Comparison of ENCODE assay signal across 19 mouse cellular contexts in the genomic region with DNA sequence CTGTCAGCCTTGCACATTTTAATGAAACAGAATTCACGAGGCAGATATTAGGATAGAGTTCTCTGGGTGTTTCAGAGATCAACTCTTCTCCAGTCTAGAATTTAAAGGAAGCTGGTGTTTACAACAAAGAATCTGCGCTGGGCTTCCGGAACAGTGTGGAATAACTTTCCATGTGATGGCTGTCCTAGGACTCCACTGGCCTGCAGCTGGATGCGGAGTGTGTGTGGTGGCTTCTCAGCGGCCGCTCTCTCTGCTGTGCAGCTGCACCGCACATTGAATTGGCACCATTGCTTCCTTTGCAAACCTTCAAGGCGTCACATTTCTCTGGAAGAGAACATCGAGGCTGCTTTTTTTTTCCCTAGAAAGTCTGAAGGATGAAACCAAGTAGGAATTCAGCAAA.
DNase-seq lines count a peak whose midpoint lies in the region; ATAC-seq and TF ChIP-seq lines count a peak whose summit lies in the region.
"Had no signal": no experiment of that assay in that cellular context is flagged by ENCODE, and none has a peak within 500 bp of the region (broad histone marks: within the 10 kb centered on the region; RNA-seq: fewer than 3 reads in every experiment).

No protein-coding gene starts in this region.

- H3K27me3 ChIP-seq in heart, postnatal 0 days (ENCODE audit: control insufficient read depth, insufficient read depth, low read length), result no peaks in the 10 kb centered on the region
- no peaks in the 10 kb centered on the region for H3K27me3 ChIP-seq in intestine, embryonic 15.5 days (replicated peaks)
- H3K27me3 ChIP-seq: forebrain, embryonic 13.5 days; lung, embryonic 15.5 days; neural tube, embryonic 13.5 days had no signal

- H3K9ac ChIP-seq in heart, postnatal 0 days (replicated peaks; ENCODE audit: low read depth, low read length), result no peak overlapping the region
- no peak overlapping the region for H3K9ac ChIP-seq in intestine, embryonic 15.5 days
- H3K9ac ChIP-seq: forebrain, embryonic 13.5 days; lung, embryonic 15.5 days; neural tube, embryonic 13.5 days had no signal

- peaks cover 7% of the 10 kb centered on the region for H3K4me1 ChIP-seq in heart, postnatal 0 days (ENCODE audit: control insufficient read depth, insufficient read depth)
- no peaks in the 10 kb centered on the region for H3K4me1 ChIP-seq in intestine, embryonic 15.5 days (replicated peaks)
- H3K4me1 ChIP-seq: forebrain, embryonic 13.5 days; neural tube, embryonic 13.5 days had no signal

- no peak for TF ChIP-seq CTCF in heart, postnatal 0 days (IDR thresholded peaks at IDR 0.05; ENCODE audit: low read depth)

- peak overlapping the region; percentile 10; the same call in 1 of the 2 replicates for H3K27ac ChIP-seq in heart, postnatal 0 days (ENCODE audit: low read depth)
- peak overlapping the region; percentile 36; the same call in 1 of the 2 replicates for H3K27ac ChIP-seq in intestine, embryonic 15.5 days
- H3K27ac ChIP-seq: forebrain, embryonic 13.5 days; kidney, postnatal 0 days; layer of hippocampus, adult 2 months; left cerebral cortex, adult 2 months; lung, embryonic 15.5 days; neural tube, embryonic 13.5 days had no signal

- intact Hi-C loops in heart, postnatal 14 days (cut with DNase I), result no loop called here

- no peaks in the 10 kb centered on the region for H3K36me3 ChIP-seq in heart, postnatal 0 days (replicated peaks; ENCODE audit: control insufficient read depth, insufficient read depth, low read length)
- H3K36me3 ChIP-seq in intestine, embryonic 15.5 days, result no peaks in the 10 kb centered on the region
- H3K36me3 ChIP-seq: G1E; lung, embryonic 15.5 days; neural tube, embryonic 13.5 days had no signal

- no peak for TF ChIP-seq EP300 in heart, postnatal 0 days (IDR thresholded peaks at IDR 0.05; ENCODE audit: low read depth)

- no peak overlapping the region for H3K4me3 ChIP-seq in heart, postnatal 0 days (ENCODE audit: low read depth, low read length)
- no peak overlapping the region for H3K4me3 ChIP-seq in intestine, embryonic 15.5 days (replicated peaks)
- H3K4me3 ChIP-seq: forebrain, embryonic 13.5 days; layer of hippocampus, adult 2 months; left cerebral cortex, adult 2 months; lung, embryonic 15.5 days; neural tube, embryonic 13.5 days had no signal

- DNase-seq in heart, postnatal 0 days (ENCODE audit: low spot score), result no peak
- no peak for DNase-seq in heart, postnatal 14 days
- peak; percentile 12 to 15 for DNase-seq in gastrocnemius, postnatal 4 days (ENCODE audit: low spot score in 2 of 2)
- DNase-seq in lung, postnatal 10 days, result peak; percentile 33
- DNase-seq in testis, postnatal 10 days (ENCODE audit: low spot score), result no peak
- no peak for DNase-seq in left cerebral cortex, adult 18-20 months (ENCODE audit: low spot score in 2 of 2)
- DNase-seq: cerebellum, adult 9-11 months; right cerebral cortex, postnatal 14 days; thymus, postnatal 25 days had no signal

- H3K4me2 ChIP-seq in heart, postnatal 0 days (ENCODE audit: low read depth, low read length), result no peak overlapping the region
- H3K4me2 ChIP-seq in intestine, embryonic 15.5 days (replicated peaks), result 0 out of 2 replicates have a peak overlapping the region, but pooled peaks have one; percentile 6
- H3K4me2 ChIP-seq: forebrain, embryonic 13.5 days; lung, embryonic 15.5 days; midbrain, embryonic 11.5 days; neural tube, embryonic 13.5 days had no signal

- ATAC-seq in heart, postnatal 0 days (ENCODE audit: insufficient read depth, low read depth), result no peak
- ATAC-seq in intestine, embryonic 15.5 days, result 0 out of 2 replicates have a peak, but pooled peaks have one; percentile 52
- ATAC-seq: CD4-positive, CD25-positive, alpha-beta regulatory T cell, adult 4 months; forebrain, embryonic 13.5 days had no signal

- H3K9me3 ChIP-seq in heart, postnatal 0 days (replicated peaks; ENCODE audit: control insufficient read depth, low read length), result no peaks in the 10 kb centered on the region
- H3K9me3 ChIP-seq in intestine, embryonic 15.5 days, result no peaks in the 10 kb centered on the region
- H3K9me3 ChIP-seq: forebrain, embryonic 13.5 days; lung, embryonic 15.5 days; neural tube, embryonic 13.5 days had no signal

- WGBS in heart, postnatal 0 days, result 82% methylated on average over 9 of the region's 9 CpGs
- WGBS in intestine, embryonic 15.5 days, result 59% methylated on average over 9 of the region's 9 CpGs

Comparison
In these comparisons a context has a peak if more than half of its experiments do, and no peak if none do; other contexts are left out.
1. DNase-seq: peak in gastrocnemius, postnatal 4 days (2 of 2) and lung, postnatal 10 days (single experiment); none in heart, postnatal 0 days (single experiment), heart, postnatal 14 days (0 of 2), testis, postnatal 10 days (single experiment) and left cerebral cortex, adult 18-20 months (0 of 2).